Mouse (Mus musculus) stomach, embryonic 14.5 days (tissue): ENCODE measurements at regions not wholly inside any gene's neighbourhood (a gene's known extent, or its start where the extent isn't known, plus 50 kb on each side); places are given as distances from the start of the nearest gene placed in this dataset.

ENCODE experiments used
- ATAC-seq: fragments of 200-750 bp; cut with Nextera tagmentation; 2 replicates; pipeline ENCODE4 v1.8.0; 2017; ENCODE audit warnings: low read depth, moderate TSS enrichment; ENCODE audit not compliant: insufficient number of reproducible peaks, insufficient read depth, low FRiP score
- H3K27ac ChIP-seq: fragments of 300-500 bp; sonication (generic); 2 replicates; pipeline ENCODE4 v1.5.1; 2014; ENCODE audit warnings: mild to moderate bottlenecking, low read length, moderate library complexity, mixed read lengths
- H3K27me3 ChIP-seq: fragments of 300-500 bp; sonication (generic); 2 replicates; pipeline ENCODE4 v1.6.1; 2014; ENCODE audit warnings: low read length, control low read depth, mixed read lengths; ENCODE audit not compliant: control insufficient read depth, insufficient read depth
- H3K36me3 ChIP-seq: fragments of 300-500 bp; sonication (generic); 2 replicates; pipeline ENCODE4 v1.6.1; 2014; ENCODE audit warnings: mild to moderate bottlenecking, control low read depth, low read length, moderate library complexity, mixed read lengths; ENCODE audit not compliant: control insufficient read depth, insufficient read depth
- H3K4me1 ChIP-seq: fragments of 300-500 bp; sonication (generic); 2 replicates; pipeline ENCODE4 v1.6.1; 2014; ENCODE audit warnings: low read length, control low read depth, mixed read lengths; ENCODE audit not compliant: control insufficient read depth, insufficient read depth
- H3K4me2 ChIP-seq: fragments of 300-500 bp; sonication (generic); replicated peaks from 2 replicates; pipeline ENCODE4 v1.6.1; 2014; ENCODE audit warnings: low read depth, low read length, control low read depth
- H3K4me3 ChIP-seq: fragments of 300-500 bp; sonication (generic); 2 replicates; pipeline ENCODE4 v1.5.1; 2014; ENCODE audit warnings: low read depth, low read length, control low read depth
- H3K9ac ChIP-seq: fragments of 300-500 bp; sonication (generic); replicated peaks from 2 replicates; pipeline ENCODE4 v1.6.1; 2014; ENCODE audit warnings: low read depth, mild to moderate bottlenecking, control low read depth, low read length, moderate library complexity, mixed read lengths
- H3K9me3 ChIP-seq: fragments of 300-500 bp; sonication (generic); 2 replicates; pipeline ENCODE4 v1.6.1; 2016; ENCODE audit warnings: low read depth, low read length, control low read depth; ENCODE audit not compliant: control insufficient read depth
- WGBS: fragments of 180-500 bp; shearing (Covaris S2); extraction: QIAGEN DNeasy Blood & Tissue Kit; methylation state at CpG from one replicate; pipeline ENCODE4 v1.1.7; 2014; 5-methylcytosine and 5-hydroxymethylcytosine counted together

DNA sequence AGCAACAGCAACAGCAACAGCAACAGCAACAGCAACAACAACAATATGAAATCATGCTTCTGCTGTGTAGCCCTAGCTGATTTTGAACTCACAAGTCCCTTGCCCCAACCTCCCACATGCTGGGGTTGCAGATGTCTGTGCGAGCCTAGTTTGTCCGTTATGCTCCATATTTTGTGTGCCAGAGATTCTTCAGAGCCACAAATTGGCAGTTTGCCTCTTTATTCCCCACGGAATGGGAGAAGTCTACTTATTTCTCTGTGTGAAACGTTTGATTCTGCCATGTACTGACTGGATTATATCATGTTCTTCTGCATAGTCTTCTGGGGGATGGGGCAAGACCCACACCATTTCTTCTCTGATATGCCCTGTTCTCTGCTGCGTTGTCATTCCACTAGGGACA, 64.5 kb upstream of the Myocd start:
- H3K9ac ChIP-seq: no peak overlapping the region
- no peak for ATAC-seq
- no peaks in the 10 kb centered on the region for H3K9me3 ChIP-seq
- H3K27ac ChIP-seq: no peak overlapping the region
- H3K27me3 ChIP-seq: no peaks in the 10 kb centered on the region
- H3K36me3 ChIP-seq: no peaks in the 10 kb centered on the region
- H3K4me3 ChIP-seq: no peak overlapping the region
- H3K4me2 ChIP-seq: no peak overlapping the region
- no peaks in the 10 kb centered on the region for H3K4me1 ChIP-seq
- 63% methylated on average over 5 of the region's 5 CpGs for WGBS

DNA sequence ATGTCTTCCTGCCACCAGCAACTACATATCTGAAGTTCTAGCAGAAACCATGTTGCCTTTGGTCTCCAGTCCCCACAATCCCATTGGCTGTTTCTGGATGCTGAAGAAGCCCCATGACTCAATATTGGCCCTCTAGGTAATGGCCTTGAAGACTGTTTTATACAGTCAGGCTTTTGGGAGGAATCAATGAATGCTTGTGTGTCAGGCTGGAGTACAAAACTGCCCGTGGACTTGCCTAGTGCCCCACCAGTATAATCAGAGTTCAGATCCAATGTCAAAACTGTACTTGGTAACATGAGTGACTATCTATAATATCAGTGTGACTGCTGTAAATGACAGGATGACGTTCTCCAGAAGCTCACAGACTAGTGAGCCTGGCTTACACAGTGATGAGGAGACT, 63.3 kb upstream of the Myocd start:
- no peak for ATAC-seq
- Histone ChIP-seq H3K4me2 (no peak overlapping the region), H3K27me3 (no peaks in the 10 kb centered on the region), H3K27ac (no peak overlapping the region), H3K36me3 (no peaks in the 10 kb centered on the region), H3K9me3 (no peaks in the 10 kb centered on the region), H3K9ac (no peak overlapping the region), H3K4me1 (no peaks in the 10 kb centered on the region), H3K4me3 (no peak overlapping the region)
- 81% methylated on average over 2 of the region's 2 CpGs for WGBS

- no peak for ATAC-seq
- Histone ChIP-seq H3K36me3 (no peaks in the 10 kb centered on the region), H3K4me1 (peaks cover 14% of the 10 kb centered on the region; the same call in 1 of the 2 replicates), H3K9ac (no peak overlapping the region), H3K27me3 (no peaks in the 10 kb centered on the region), H3K4me2 (no peak overlapping the region), H3K9me3 (no peaks in the 10 kb centered on the region), H3K4me3 (no peak overlapping the region), H3K27ac (peak overlapping the region; percentile 53; the same call in 1 of the 2 replicates)
- 42% methylated on average over 4 of the region's 4 CpGs for WGBS
Measured at GRCm38 (mm10) chr11:65322877-65323440, 53.2 kb upstream of the Myocd start.
